ENCODE assay signal across 14 mouse cellular contexts in the genomic region with DNA sequence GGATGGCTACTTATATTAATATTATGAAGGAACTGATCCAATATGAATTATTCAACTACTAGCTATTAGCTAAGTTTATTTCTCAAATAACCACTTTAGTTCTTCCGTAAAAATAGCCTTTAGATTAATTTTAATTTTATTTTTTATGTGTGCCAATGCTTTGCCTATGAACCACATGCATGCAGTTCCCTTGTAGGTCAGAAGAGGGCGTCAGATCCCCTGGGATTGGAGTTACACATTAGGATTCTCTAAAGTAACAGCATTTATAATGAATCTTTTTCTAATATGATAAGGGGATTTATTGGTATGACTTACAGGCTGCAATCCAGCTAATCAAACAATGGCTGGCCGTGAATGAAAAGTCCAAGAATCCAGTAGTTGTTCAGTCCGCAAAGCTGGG. TPM values are rescaled to one million over a fixed set of nuclear protein-coding genes. Genes with fewer than 3 reads are reported as not detected.
DNase-seq lines count a peak whose midpoint lies in the region; ATAC-seq and TF ChIP-seq lines count a peak whose summit lies in the region.
"Had no signal": no experiment of that assay in that cellular context is flagged by ENCODE, and none has a peak within 500 bp of the region (broad histone marks: within the 10 kb centered on the region; RNA-seq: fewer than 3 reads in every experiment).

No protein-coding gene starts in this region.

- CTCF ChIA-PET in Patski (lab: Charles Lee): interaction anchor here (0.7 kb wide), 1 partner anchor 25 kb away, joined by 3 read pairs; no protein-coding TSS in a partner anchor

- H3K4me1 ChIP-seq in kidney, adult 2 months (ENCODE audit: control insufficient read depth, insufficient read depth, low read length): no peaks in the 10 kb centered on the region
- peaks cover 10% of the 10 kb centered on the region for H3K4me1 ChIP-seq in kidney, embryonic 16.5 days (ENCODE audit: insufficient read depth, low read length)
- H3K4me1 ChIP-seq in lung, postnatal 0 days (ENCODE audit: insufficient read depth, low read depth, low read length): no peaks in the 10 kb centered on the region
- H3K4me1 ChIP-seq in small intestine, adult 2 months (ENCODE audit: control insufficient read depth, insufficient read depth, insufficient read length, low read length): no peaks in the 10 kb centered on the region
- no peaks in the 10 kb centered on the region for H3K4me1 ChIP-seq in midbrain, embryonic 14.5 days (ENCODE audit: control insufficient read depth, insufficient read depth, low read length)

- TF ChIP-seq CTCF in kidney, adult 2 months (conservative IDR thresholded peaks at IDR 0.05; ENCODE audit: insufficient read depth, insufficient read length, low read depth, low read length): peak; percentile 40; the same call in 1 of the 2 replicates
- TF ChIP-seq CTCF in lung, postnatal 0 days (IDR thresholded peaks at IDR 0.05): peak; percentile 66
- TF ChIP-seq CTCF in Patski (IDR thresholded peaks at IDR 0.05): peak; percentile 36
- TF ChIP-seq CTCF in small intestine, adult 2 months (IDR thresholded peaks at IDR 0.05; ENCODE audit: extremely low read depth, insufficient read length, insufficient replicate concordance, low read depth, low read length): no peak

- no peak for ATAC-seq in kidney, embryonic 16.5 days (ENCODE audit: low FRiP score, low TSS enrichment)
- ATAC-seq in lung, postnatal 0 days: no peak
- no peak for ATAC-seq in Patski
- no peak for ATAC-seq in midbrain, embryonic 14.5 days (ENCODE audit: low FRiP score, low TSS enrichment)

- no peak overlapping the region for H3K4me3 ChIP-seq in kidney, adult 2 months (ENCODE audit: insufficient read depth, low read depth, low read length)
- H3K4me3 ChIP-seq in kidney, embryonic 16.5 days (ENCODE audit: low read length): no peak overlapping the region
- no peak overlapping the region for H3K4me3 ChIP-seq in lung, postnatal 0 days (ENCODE audit: low read depth, low read length)
- no peak overlapping the region for H3K4me3 ChIP-seq in small intestine, adult 2 months (ENCODE audit: low read depth, low read length)
- no peak overlapping the region for H3K4me3 ChIP-seq in midbrain, embryonic 14.5 days (replicated peaks; ENCODE audit: low read depth, low read length)
- H3K4me3 ChIP-seq: neural tube, embryonic 15.5 days had no signal

- H3K9ac ChIP-seq in kidney, embryonic 16.5 days (replicated peaks; ENCODE audit: low read length): no peak overlapping the region
- no peak overlapping the region for H3K9ac ChIP-seq in lung, postnatal 0 days (replicated peaks; ENCODE audit: low read depth)
- no peak overlapping the region for H3K9ac ChIP-seq in midbrain, embryonic 14.5 days (replicated peaks; ENCODE audit: low read length)
- H3K9ac ChIP-seq: neural tube, embryonic 15.5 days had no signal

- peak; percentile 8 for DNase-seq in kidney, adult 2 months
- no peak for DNase-seq in lung, postnatal 0 days (ENCODE audit: low spot score)
- no peak for DNase-seq in lung, postnatal 4 days
- no peak for DNase-seq in Patski (ENCODE audit: low read depth, low spot score)
- no peak for DNase-seq in midbrain, embryonic 14.5 days
- DNase-seq: cerebellum, adult 11-12 months; heart, adult 18-20 months; heart, postnatal 10 days; left cerebral cortex, postnatal 4 days had no signal

- TF ChIP-seq EP300 in lung, postnatal 0 days (IDR thresholded peaks at IDR 0.05): no peak

- WGBS in kidney, adult 2 months: 55% methylated on average over 4 of the region's 4 CpGs
- 71% methylated on average over 4 of the region's 4 CpGs for WGBS in kidney, embryonic 16.5 days
- WGBS in lung, postnatal 0 days: 45% methylated on average over 4 of the region's 4 CpGs
- WGBS in small intestine, adult 2 months: 36% methylated on average over 4 of the region's 4 CpGs
- WGBS in midbrain, embryonic 14.5 days: 61% methylated on average over 4 of the region's 4 CpGs

- H3K27me3 ChIP-seq in kidney, adult 2 months (replicated peaks; ENCODE audit: control insufficient read depth, insufficient read depth, low read length): no peaks in the 10 kb centered on the region
- no peaks in the 10 kb centered on the region for H3K27me3 ChIP-seq in kidney, embryonic 16.5 days (ENCODE audit: insufficient read depth, low read length)
- H3K27me3 ChIP-seq in lung, postnatal 0 days (replicated peaks; ENCODE audit: insufficient read depth, low read length): no peaks in the 10 kb centered on the region
- peaks cover 3% of the 10 kb centered on the region for H3K27me3 ChIP-seq in Patski
- H3K27me3 ChIP-seq in small intestine, adult 2 months (ENCODE audit: control insufficient read depth, insufficient read depth, low read length): no peaks in the 10 kb centered on the region
- H3K27me3 ChIP-seq in midbrain, embryonic 14.5 days (ENCODE audit: control insufficient read depth, insufficient read depth, low read length): no peaks in the 10 kb centered on the region
- H3K27me3 ChIP-seq: neural tube, embryonic 15.5 days had no signal

- in situ Hi-C loops in Patski (cut with MboI; ENCODE audit: low pct_unique_long_range_greater_than_20kb): no loop called here

- TF ChIP-seq POLR2A in kidney, adult 2 months (IDR thresholded peaks at IDR 0.05; ENCODE audit: low read depth, low read length): no peak
- TF ChIP-seq POLR2A in small intestine, adult 2 months (IDR thresholded peaks at IDR 0.05; ENCODE audit: low read depth, low read length): no peak

- H3K9me3 ChIP-seq in kidney, embryonic 16.5 days (ENCODE audit: low read length): no peaks in the 10 kb centered on the region
- no peaks in the 10 kb centered on the region for H3K9me3 ChIP-seq in lung, postnatal 0 days (ENCODE audit: low read length)
- H3K9me3 ChIP-seq in midbrain, embryonic 14.5 days (ENCODE audit: control insufficient read depth, low read length): no peaks in the 10 kb centered on the region
- H3K9me3 ChIP-seq: neural tube, embryonic 15.5 days had no signal

- POLR2A ChIA-PET in Patski (lab: Charles Lee): no interaction called here

- H3K36me3 ChIP-seq in kidney, adult 2 months (ENCODE audit: control insufficient read depth, insufficient read depth, low read length): no peaks in the 10 kb centered on the region
- H3K36me3 ChIP-seq in kidney, embryonic 16.5 days (ENCODE audit: insufficient read depth, low read length): no peaks in the 10 kb centered on the region
- no peaks in the 10 kb centered on the region for H3K36me3 ChIP-seq in lung, postnatal 0 days (ENCODE audit: insufficient read depth, low read length)
- H3K36me3 ChIP-seq in small intestine, adult 2 months (ENCODE audit: control insufficient read depth, insufficient read depth, low read length): no peaks in the 10 kb centered on the region
- H3K36me3 ChIP-seq in midbrain, embryonic 14.5 days (ENCODE audit: control insufficient read depth, insufficient read depth, low read length): no peaks in the 10 kb centered on the region
- H3K36me3 ChIP-seq: neural tube, embryonic 15.5 days had no signal

- no peak overlapping the region for H3K4me2 ChIP-seq in kidney, embryonic 16.5 days (replicated peaks; ENCODE audit: low read depth, low read length)
- no peak overlapping the region for H3K4me2 ChIP-seq in lung, postnatal 0 days (replicated peaks; ENCODE audit: low read depth, low read length)
- no peak overlapping the region for H3K4me2 ChIP-seq in midbrain, embryonic 14.5 days (ENCODE audit: low read length)
- H3K4me2 ChIP-seq: neural tube, embryonic 15.5 days had no signal

- no peak overlapping the region for H3K27ac ChIP-seq in kidney, adult 2 months (ENCODE audit: insufficient read depth, low read depth, low read length)
- no peak overlapping the region for H3K27ac ChIP-seq in kidney, embryonic 16.5 days (ENCODE audit: low read length)
- H3K27ac ChIP-seq in lung, postnatal 0 days (ENCODE audit: low read length): no peak overlapping the region
- peak overlapping the region; percentile 84 for H3K27ac ChIP-seq in small intestine, adult 2 months (ENCODE audit: insufficient read depth, low read depth, low read length)
- H3K27ac ChIP-seq in midbrain, embryonic 14.5 days (replicated peaks; ENCODE audit: low read depth, low read length): no peak overlapping the region
- H3K27ac ChIP-seq: neural tube, embryonic 15.5 days had no signal

RNA-seq across cellular contexts. Expression of gene A2ml1, which starts 18.1 kb away (rescaled TPM):
- not detected in 2 replicates for polyA plus RNA-seq in kidney, adult 2 months (2012; rRNA removed)
- 0.26 and 0.32 TPM in 2 replicates for polyA plus RNA-seq in kidney, embryonic 16.5 days (2015; fragmentation: Nextera tagmentation; extraction: Ambion mirVana)
- 10.1 and 10.8 TPM in 2 replicates for polyA plus RNA-seq in lung, postnatal 0 days (2015; fragmentation: Nextera tagmentation; extraction: Ambion mirVana)
- polyA plus RNA-seq in Patski (2021): 0.12 TPM
- polyA plus RNA-seq in small intestine, adult 2 months (2012; rRNA removed): 0.03 and 0.34 TPM in 2 replicates
- polyA plus RNA-seq in midbrain, embryonic 14.5 days (2014; fragmentation: Nextera tagmentation; extraction: Ambion mirVana): 0.43 and 1.00 TPM in 2 replicates

RNA-seq across cellular contexts. Expression of gene Klrb1a, which starts 23.8 kb away (rescaled TPM):
- polyA plus RNA-seq in kidney, adult 2 months (2012; rRNA removed): 0.20 and 0.35 TPM in 2 replicates
- not detected in 2 replicates for polyA plus RNA-seq in kidney, embryonic 16.5 days (2015; fragmentation: Nextera tagmentation; extraction: Ambion mirVana)
- polyA plus RNA-seq in lung, postnatal 0 days (2015; fragmentation: Nextera tagmentation; extraction: Ambion mirVana): not detected in 2 replicates
- not detected for polyA plus RNA-seq in Patski (2021)
- 0.24 TPM in 1 of 2 replicates, not detected in the other for polyA plus RNA-seq in small intestine, adult 2 months (2012; rRNA removed)
- not detected in 2 replicates for polyA plus RNA-seq in midbrain, embryonic 14.5 days (2014; fragmentation: Nextera tagmentation; extraction: Ambion mirVana)
- polyA plus RNA-seq: frontal cortex, adult 2 months; lung, embryonic 16.5 days; neural tube, embryonic 15.5 days had no signal
